Mouse (Mus musculus): ENCODE results near the gene Krt18.
"Not testable (repeated sequence)": the region's sequence is repeated elsewhere in the genome, so short reads cannot be mapped to it uniquely, and the experiment has no call there.

Gene Krt18

GRCm38 (mm10) chr15:102065661-102066325 is 37.8 kb downstream of the Krt18 start:
- peak; percentile 92 for DNase-seq (ENCODE audit: low read depth, low spot score)

- no peak for DNase-seq (ENCODE audit: low read depth, low spot score)
Measured at GRCm38 (mm10) chr15:102070476-102071467, 42.8 kb downstream of the Krt18 start.

GRCm38 (mm10) chr15:102072963-102073558 is 45.1 kb downstream of the Krt18 start:
- DNase-seq (ENCODE audit: low read depth, low spot score), result no peak

- peak; percentile 99 for DNase-seq (ENCODE audit: low read depth, low spot score)
Measured at GRCm38 (mm10) chr15:102073559-102074069, 45.6 kb downstream of the Krt18 start, which contains the start of gene Eif4b. Gene Eif4b (plus strand): TSS chr15:102073773.

GRCm38 (mm10) chr15:102074070-102074731 is 46.2 kb downstream of the Krt18 start:
- DNase-seq (ENCODE audit: low read depth, low spot score), result peak; percentile 83

- no peak for DNase-seq (ENCODE audit: low read depth, low spot score)
Measured at GRCm38 (mm10) chr15:102074876-102075585, 47.1 kb downstream of the Krt18 start.

- DNase-seq (ENCODE audit: low read depth, low spot score), result no peak
Measured at GRCm38 (mm10) chr15:102077111-102077677, 49.2 kb downstream of the Krt18 start.

- DNase-seq (ENCODE audit: low read depth, low spot score), result peak; percentile 59
Measured at GRCm38 (mm10) chr15:102079221-102079620, 51.2 kb downstream of the Krt18 start.

- not testable (repeated sequence) for DNase-seq (ENCODE audit: low read depth, low spot score)
Measured at GRCm38 (mm10) chr15:102079924-102080323, 51.9 kb downstream of the Krt18 start.

- DNase-seq (ENCODE audit: low read depth, low spot score), result no peak
Measured at GRCm38 (mm10) chr15:102080429-102080828, 52.4 kb downstream of the Krt18 start.

Measured in R1 (cell line).